Mouse (Mus musculus) frontal cortex, adult (tissue): ENCODE results near the gene Spag4.

Experiments
- ATAC-seq: cut with Nextera tagmentation; 2 replicates; pipeline ENCODE4 v1.9.2; 2017; ENCODE audit warnings: mild to moderate bottlenecking, moderate library complexity, mixed read lengths; ENCODE audit not compliant: low TSS enrichment

The Spag4 gene

GRCm38 (mm10) chr2:156065099-156066041 is at the start of gene Spag4:
TSS of gene Spag4 (plus strand) at chr2:156065175.
- ATAC-seq: peak; percentile 55

GRCm38 (mm10) chr2:156018106-156018505 is 46.9 kb upstream of the Spag4 start:
- no peak for ATAC-seq

GRCm38 (mm10) chr2:156021219-156021618 is 43.8 kb upstream of the Spag4 start:
- no peak for ATAC-seq

GRCm38 (mm10) chr2:156021765-156022164 is 43.2 kb upstream of the Spag4 start:
- no peak for ATAC-seq

- peak; percentile 55; the same call in 1 of the 2 replicates for ATAC-seq
These were observed 39.5 kb upstream of the Spag4 start for GRCm38 (mm10) chr2:156025482-156025881.

GRCm38 (mm10) chr2:156039390-156039789 is 25.6 kb upstream of the Spag4 start:
- ATAC-seq: no peak

GRCm38 (mm10) chr2:156042903-156043302 is 22.1 kb upstream of the Spag4 start:
- no peak for ATAC-seq

- no peak for ATAC-seq
These were observed 17.0 kb upstream of the Spag4 start for GRCm38 (mm10) chr2:156047929-156048328.

GRCm38 (mm10) chr2:156052816-156053215 is 12.2 kb upstream of the Spag4 start, which contains the start of gene Fer1l4:
TSS of gene Fer1l4 (minus strand) at chr2:156052947.
- ATAC-seq: no peak

- no peak for ATAC-seq
These were observed 1.2 kb downstream of the Spag4 start for GRCm38 (mm10) chr2:156066126-156066525.

GRCm38 (mm10) chr2:156067916-156068315 is 2.9 kb downstream of the Spag4 start:
- ATAC-seq: no peak

- no peak for ATAC-seq
These were observed 6.3 kb downstream of the Spag4 start for GRCm38 (mm10) chr2:156071236-156071635.

- no peak for ATAC-seq
These were observed 8.8 kb downstream of the Spag4 start for GRCm38 (mm10) chr2:156073725-156074124.

GRCm38 (mm10) chr2:156077461-156077860 is 12.5 kb downstream of the Spag4 start:
- no peak for ATAC-seq

- no peak for ATAC-seq
These were observed 13.6 kb downstream of the Spag4 start for GRCm38 (mm10) chr2:156078421-156079182.

GRCm38 (mm10) chr2:156079183-156079560 is 14.2 kb downstream of the Spag4 start:
- ATAC-seq: no peak

- ATAC-seq: no peak
These were observed 14.7 kb downstream of the Spag4 start for GRCm38 (mm10) chr2:156079674-156080073.

GRCm38 (mm10) chr2:156080391-156080790 is 15.4 kb downstream of the Spag4 start:
- no peak for ATAC-seq

- no peak for ATAC-seq
These were observed 19.6 kb downstream of the Spag4 start for GRCm38 (mm10) chr2:156084541-156084940.

GRCm38 (mm10) chr2:156087391-156088110 is 22.6 kb downstream of the Spag4 start:
- ATAC-seq: no peak

- peak; percentile 60; the same call in 1 of the 2 replicates for ATAC-seq
These were observed 24.8 kb downstream of the Spag4 start for GRCm38 (mm10) chr2:156089799-156090198.

- no peak for ATAC-seq
These were observed 27.0 kb downstream of the Spag4 start for GRCm38 (mm10) chr2:156091926-156092325.
